Mouse (Mus musculus): ENCODE measurements around the gene Pramel1. TPM values are rescaled to one million over a fixed set of nuclear protein-coding genes. Genes with fewer than 3 reads are reported as not detected.
"Not testable (repeated sequence)": the region's sequence is repeated elsewhere in the genome, so short reads cannot be mapped to it uniquely, and the experiment has no call there.

Pramel1 gene
- polyA plus RNA-seq, 1 experiment from 2014 or later, result not detected

DNA sequence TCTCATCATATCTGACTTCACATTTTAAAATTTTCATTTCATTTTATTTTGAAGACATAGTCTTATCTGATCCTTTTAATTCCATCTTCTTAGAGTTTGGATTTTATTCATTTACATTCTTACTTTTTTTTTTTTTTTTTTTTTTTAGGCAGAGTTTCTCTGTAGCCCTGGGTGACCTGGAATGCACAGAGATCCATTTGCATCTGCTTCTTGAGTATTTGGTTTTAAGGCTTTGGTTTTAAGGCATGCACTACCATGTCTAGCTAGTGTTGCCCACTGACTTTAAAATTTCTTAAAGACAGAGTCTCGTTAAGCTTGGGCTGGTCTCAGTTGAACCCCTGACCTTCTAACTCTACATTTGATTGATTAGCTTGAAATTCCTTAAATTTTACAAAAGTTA is 19.4 kb downstream of the Pramel1 start:
- Histone ChIP-seq H3K9ac (replicated peaks; ENCODE audit: low read length) (no peak overlapping the region), H3K36me3 (ENCODE audit: control insufficient read depth, insufficient read depth, low read length) (peaks cover 43% of the 10 kb centered on the region), H3K9me3 (ENCODE audit: control insufficient read depth, low read length) (peaks cover 6% of the 10 kb centered on the region; the same call in 1 of the 2 replicates), H3K4me1 (ENCODE audit: control insufficient read depth, insufficient read depth, low read length) (peaks cover 4% of the 10 kb centered on the region; the same call in 1 of the 2 replicates), H3K27me3 (ENCODE audit: control insufficient read depth, insufficient read depth, low read length) (no peaks in the 10 kb centered on the region), H3K27ac (replicated peaks; ENCODE audit: low read depth, low read length) (no peak overlapping the region), H3K4me3 (replicated peaks; ENCODE audit: low read depth, low read length) (no peak overlapping the region), H3K4me2 (ENCODE audit: low read length) (peak overlapping the region; percentile 59)
- 100% methylated on average over 1 of the region's 1 CpGs for WGBS
- ATAC-seq (ENCODE audit: low FRiP score, low TSS enrichment), result no peak
- no peak for DNase-seq

DNA sequence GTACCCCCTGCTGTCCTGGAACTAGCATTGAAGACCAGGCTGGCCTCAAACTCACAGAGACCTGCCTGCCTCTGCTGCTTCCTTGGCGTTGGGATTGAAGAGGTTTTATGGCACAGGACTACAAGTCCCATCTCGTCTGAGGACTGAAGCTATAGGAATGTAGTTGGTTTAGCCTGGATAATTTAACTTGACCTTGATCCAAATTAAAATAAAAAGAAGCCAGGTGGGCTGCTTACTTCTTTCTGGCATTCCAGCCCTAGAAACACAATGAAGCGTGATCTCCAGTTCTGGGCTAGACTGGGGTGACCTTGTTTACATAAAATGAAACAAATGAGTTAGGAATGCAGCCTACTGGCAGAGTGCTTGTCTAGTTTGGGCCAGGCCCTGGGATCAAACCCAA is 19.9 kb downstream of the Pramel1 start:
- Histone ChIP-seq H3K27ac (replicated peaks; ENCODE audit: low read depth, low read length) (no peak overlapping the region), H3K27me3 (ENCODE audit: control insufficient read depth, insufficient read depth, low read length) (no peaks in the 10 kb centered on the region), H3K9me3 (ENCODE audit: control insufficient read depth, low read length) (peaks cover 6% of the 10 kb centered on the region; the same call in 1 of the 2 replicates), H3K36me3 (ENCODE audit: control insufficient read depth, insufficient read depth, low read length) (peaks cover 48% of the 10 kb centered on the region), H3K9ac (replicated peaks; ENCODE audit: low read length) (no peak overlapping the region), H3K4me2 (ENCODE audit: low read length) (no peak overlapping the region), H3K4me1 (ENCODE audit: control insufficient read depth, insufficient read depth, low read length) (peaks cover 4% of the 10 kb centered on the region; the same call in 1 of the 2 replicates), H3K4me3 (replicated peaks; ENCODE audit: low read depth, low read length) (no peak overlapping the region)
- ATAC-seq (ENCODE audit: low FRiP score, low TSS enrichment) (no peak), DNase-seq (no peak)
- WGBS, result over 99% methylated on average over 3 of the region's 3 CpGs

DNA sequence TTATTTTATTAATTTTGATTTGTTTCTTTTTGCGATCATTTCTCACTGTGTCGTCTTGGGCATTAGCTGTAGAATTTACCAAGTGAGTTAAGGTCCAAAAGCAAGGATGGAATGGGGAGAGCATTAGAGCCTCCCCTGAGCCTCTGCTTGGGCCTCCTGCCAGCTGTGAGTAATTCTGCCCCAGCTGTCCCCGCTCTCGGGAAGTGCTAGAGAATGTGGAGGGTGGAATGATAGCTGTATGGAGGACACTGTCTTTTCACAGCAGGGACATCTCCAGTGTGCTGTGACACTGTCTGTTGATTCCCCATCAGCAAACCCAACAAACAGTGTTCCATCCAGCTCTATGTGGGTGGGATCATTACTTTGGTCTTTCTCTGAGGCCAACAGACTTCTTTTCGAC is 32.5 kb downstream of the Pramel1 start:
- not testable (repeated sequence) for H3K4me1 ChIP-seq (ENCODE audit: control insufficient read depth, insufficient read depth, low read length); H3K4me3 ChIP-seq (replicated peaks; ENCODE audit: low read depth, low read length); H3K9ac ChIP-seq (replicated peaks; ENCODE audit: low read length); H3K27me3 ChIP-seq (ENCODE audit: control insufficient read depth, insufficient read depth, low read length); H3K36me3 ChIP-seq (ENCODE audit: control insufficient read depth, insufficient read depth, low read length); H3K9me3 ChIP-seq (ENCODE audit: control insufficient read depth, low read length); H3K27ac ChIP-seq (replicated peaks; ENCODE audit: low read depth, low read length); ATAC-seq (ENCODE audit: low FRiP score, low TSS enrichment); DNase-seq; H3K4me2 ChIP-seq (ENCODE audit: low read length)
- WGBS, result 84% methylated on average over 5 of the region's 5 CpGs

Other genes starting within 250 kb of the Pramel1 start
- 15.0 and 22.0 TPM in 2 replicates for gene Prdm2, start 181.4 kb upstream of the Pramel1 start, polyA plus RNA-seq (2014; fragmentation: Nextera tagmentation; extraction: Ambion mirVana)
- gene Pdpn, start 94.9 kb upstream of the Pramel1 start, polyA plus RNA-seq (2014; fragmentation: Nextera tagmentation; extraction: Ambion mirVana), result 41.4 and 61.2 TPM in 2 replicates
- 0.21 and 0.39 TPM in 2 replicates for gene Lrrc38, start 44.7 kb upstream of the Pramel1 start, polyA plus RNA-seq (2014; fragmentation: Nextera tagmentation; extraction: Ambion mirVana)
- 14.2 and 22.4 TPM in 2 replicates for gene Pramef8, start 18.0 kb downstream of the Pramel1 start, polyA plus RNA-seq (2014; fragmentation: Nextera tagmentation; extraction: Ambion mirVana)
- gene Oog4, start 55.9 kb downstream of the Pramel1 start, polyA plus RNA-seq (2014; fragmentation: Nextera tagmentation; extraction: Ambion mirVana), result not detected in 2 replicates
- not detected in 2 replicates for gene Gm13043, start 116.9 kb downstream of the Pramel1 start, polyA plus RNA-seq (2014; fragmentation: Nextera tagmentation; extraction: Ambion mirVana)
- gene Gm13040, start 141.5 kb downstream of the Pramel1 start, polyA plus RNA-seq (2014; fragmentation: Nextera tagmentation; extraction: Ambion mirVana), result not detected in 2 replicates
- not detected in 2 replicates for gene BC080695, start 157.3 kb downstream of the Pramel1 start, polyA plus RNA-seq (2014; fragmentation: Nextera tagmentation; extraction: Ambion mirVana)
- not detected in 2 replicates for gene Gm13057, start 157.3 kb downstream of the Pramel1 start, polyA plus RNA-seq (2014; fragmentation: Nextera tagmentation; extraction: Ambion mirVana)
- gene Gm13083, start 220.6 kb downstream of the Pramel1 start, polyA plus RNA-seq (2014; fragmentation: Nextera tagmentation; extraction: Ambion mirVana), result not detected in 2 replicates